Mouse (Mus musculus) limb, embryonic 10.5 days (tissue): ENCODE measurements at regions not wholly inside any gene's neighbourhood (a gene's known extent, or its start where the extent isn't known, plus 50 kb on each side); places are given as distances from the start of the nearest gene placed in this dataset. TPM values are rescaled to one million over a fixed set of nuclear protein-coding genes. Genes with fewer than 3 reads are reported as not detected.
A peak's percentile ranks its signal among the peaks of the same experiment; 100 is the strongest.

ENCODE experiments used
- DNase-seq: peaks from one replicate; pipeline ENCODE4 v3.0.0-alpha.2; 2017; ENCODE audit warnings: low spot score
- H3K27ac ChIP-seq: fragments of 300-500 bp; sonication (generic); 2 replicates; pipeline ENCODE4 v1.5.1; 2016; ENCODE audit warnings: mild to moderate bottlenecking
- H3K27me3 ChIP-seq: fragments of 300-500 bp; sonication (generic); 2 replicates; pipeline ENCODE4 v1.6.1; 2016; ENCODE audit warnings: low read depth, mild to moderate bottlenecking; ENCODE audit not compliant: poor library complexity, severe bottlenecking
- H3K36me3 ChIP-seq: fragments of 300-500 bp; sonication (generic); 2 replicates; pipeline ENCODE4 v1.6.1; 2016; ENCODE audit warnings: mild to moderate bottlenecking, moderate library complexity
- H3K4me1 ChIP-seq: fragments of 300-500 bp; sonication (generic); 2 replicates; pipeline ENCODE4 v1.6.1; 2016
- H3K4me3 ChIP-seq: fragments of 300-500 bp; sonication (generic); 2 replicates; pipeline ENCODE4 v1.5.1; 2016; ENCODE audit warnings: mild to moderate bottlenecking, moderate library complexity
- H3K9me3 ChIP-seq: fragments of 300-500 bp; sonication (generic); replicated peaks from 2 replicates; pipeline ENCODE4 v1.6.1; 2016; ENCODE audit warnings: mild to moderate bottlenecking
- whole genome bisulfite sequencing: fragments of 180-500 bp; shearing (Covaris S2); methylation state at CpG from one replicate; pipeline ENCODE4 v1.1.7; 2016; 5-methylcytosine and 5-hydroxymethylcytosine counted together
- microRNA counts: library from miRNA; unstranded; fragments of <30 nt; microRNA quantifications from one replicate; lab custom pipeline; 2017
- microRNA-seq: library from miRNA; unstranded; fragments of <30 nt; microRNA quantifications from one replicate; pipeline ENCODE4, GENCODE M21; 2017

GRCm38 (mm10) chr14:78148851-78149250 lies 60.0 kb upstream of the Fam216b start:
- Histone ChIP-seq H3K36me3 (no peaks in the 10 kb centered on the region), H3K27me3 (no peaks in the 10 kb centered on the region), H3K27ac (no peak overlapping the region), H3K4me3 (no peak overlapping the region), H3K9me3 (no peaks in the 10 kb centered on the region), H3K4me1 (no peaks in the 10 kb centered on the region)
- no peak for DNase-seq
- WGBS, result 90% methylated on average over 1 of the region's 1 CpGs

- H3K4me3 ChIP-seq, result no peak overlapping the region
- no peaks in the 10 kb centered on the region for H3K4me1 ChIP-seq
- no peak overlapping the region for H3K27ac ChIP-seq
- DNase-seq, result no peak
- H3K9me3 ChIP-seq, result no peaks in the 10 kb centered on the region
- H3K36me3 ChIP-seq, result no peaks in the 10 kb centered on the region
- WGBS, result 49% methylated on average over 4 of the region's 4 CpGs
- H3K27me3 ChIP-seq, result no peaks in the 10 kb centered on the region
Observed at GRCm38 (mm10) chr14:78143751-78144150, 54.9 kb upstream of the Fam216b start.

MicroRNAs encoded in the stretch of these regions (microRNA counts, 519-probe panel; counts per million panel counts)
- microRNA mmu-miR-1971 (lab: Ali Mortazavi, UCI), result 684 counts per million, percentile 72 among the panel's probes with 10 or more counts

Small RNA genes lying in the stretch of these regions (microRNA-seq; reads per million reads assigned to microRNA genes)
- not detected for gene Mir1971
